Mouse (Mus musculus) erythroblast, adult 5-6 weeks (primary cell): ENCODE measurements around the gene Ndufc2. TPM values are rescaled to one million over a fixed set of nuclear protein-coding genes. Genes with fewer than 3 reads are reported as not detected.

ENCODE experiments used
- ATAC-seq: replicated peaks from 2 replicates; pipeline ENCODE4 v1.8.0; 2016; ENCODE audit warnings: moderate number of reproducible peaks, mild to moderate bottlenecking, moderate TSS enrichment, inconsistent platforms; ENCODE audit not compliant: poor library complexity, low FRiP score, severe bottlenecking
- total RNA-seq, 2 experiments: library from RNA; stranded (forward) in 1 of 2; stranded (reverse) in 1 of 2; fragments of 150-400 nt in 1 of 2; fragments of 200-764, 138-1000 nt in 1 of 2; gene quantifications; 2 replicates each; pipeline versions ENCODE4 v1.2.3 to v1.2.4; 2015 to 2017; ENCODE audit warnings: low replicate concordance in 2 of 2

Ndufc2 gene
- total RNA-seq, 2 experiments from 2014 or later = 57.6 to 80.0 TPM

DNA sequence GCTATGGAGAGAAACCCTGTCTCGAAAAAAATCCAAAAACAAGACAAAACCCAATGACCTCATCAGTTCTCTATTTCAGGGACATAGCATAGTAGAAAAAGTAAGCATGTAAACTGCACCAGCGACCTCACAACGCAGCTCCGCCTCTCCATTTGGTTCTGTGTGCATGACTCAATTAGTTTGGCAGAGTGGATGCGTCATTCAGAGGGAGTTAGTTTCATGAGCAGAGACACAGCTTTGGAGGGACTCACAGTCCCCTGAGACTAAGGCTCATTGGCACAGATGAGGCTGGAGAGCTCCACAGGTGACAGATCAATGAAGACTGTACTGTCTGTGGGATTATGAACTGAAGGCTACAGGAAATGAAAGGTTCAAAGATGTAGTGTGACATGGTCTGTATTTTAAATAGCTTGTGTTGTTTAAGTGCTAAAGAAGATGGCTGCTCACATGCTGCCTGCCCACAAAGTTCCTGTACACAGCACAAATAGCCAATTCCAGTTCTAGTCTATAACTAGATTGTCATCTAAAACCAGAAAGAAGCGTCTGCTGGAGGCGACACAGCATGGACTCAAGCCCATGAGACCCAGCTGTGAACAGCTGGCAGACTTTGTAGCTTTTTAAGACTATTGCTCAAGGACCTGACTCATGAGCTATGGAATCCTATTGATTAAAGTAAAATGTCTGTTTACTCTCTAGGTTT, 13.5 kb upstream of the Ndufc2 start:
- ATAC-seq = no peak

DNA sequence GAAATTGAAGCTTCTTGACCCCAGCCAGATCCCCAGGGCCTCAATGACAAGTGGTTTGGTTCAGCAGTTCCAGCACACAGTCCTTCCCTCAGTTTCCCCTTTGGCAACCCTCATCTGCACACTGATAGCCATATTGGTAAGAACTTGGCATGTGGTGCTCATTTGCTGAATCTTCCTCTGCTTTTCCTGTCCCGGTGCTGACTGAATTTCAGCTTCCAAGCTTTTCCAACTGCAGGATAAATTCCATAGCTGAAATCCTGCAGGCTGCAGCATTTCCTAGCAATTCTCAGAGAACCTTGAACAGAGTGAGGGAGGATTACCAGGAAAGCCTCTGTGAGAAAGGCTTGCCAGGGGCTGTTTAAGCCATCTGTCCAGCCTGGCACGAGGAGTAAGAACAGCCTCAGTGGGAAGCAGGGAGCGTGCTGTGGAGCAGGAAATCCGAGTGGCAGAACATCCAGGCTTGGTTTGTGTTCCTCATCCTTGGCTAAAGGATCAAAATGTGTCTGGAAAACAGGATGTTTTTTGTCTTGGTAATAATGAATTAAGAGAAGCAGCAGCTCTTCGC, 12.9 kb upstream of the Ndufc2 start:
- no peak for ATAC-seq

DNA sequence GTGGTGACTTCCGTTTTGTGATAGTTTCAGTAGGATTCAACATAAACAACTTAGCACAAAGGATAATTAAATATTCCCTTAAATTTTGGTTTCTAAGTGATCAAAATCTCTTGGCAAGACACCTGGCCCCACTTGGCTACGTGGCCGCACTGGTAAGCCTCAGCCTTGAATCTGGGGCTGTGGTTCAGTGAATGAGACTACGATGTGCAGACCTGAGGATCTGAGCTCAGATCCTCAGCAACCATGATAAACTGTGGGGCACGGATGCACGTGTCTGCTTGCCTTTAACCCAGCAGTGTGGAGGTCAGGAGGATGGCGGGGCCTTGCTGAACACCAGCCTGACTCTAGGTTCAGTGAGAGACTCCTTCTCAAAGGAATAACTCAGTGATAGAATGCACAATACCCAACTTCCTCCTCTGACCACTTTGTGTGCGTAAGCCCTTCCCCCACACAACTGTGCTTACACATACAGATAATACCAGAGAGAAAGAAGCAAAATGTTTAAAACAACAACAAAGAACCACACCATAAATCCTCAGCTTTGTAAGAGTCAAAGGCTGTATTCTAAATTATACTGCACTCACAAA, 12.1 kb upstream of the Ndufc2 start:
- no peak for ATAC-seq

DNA sequence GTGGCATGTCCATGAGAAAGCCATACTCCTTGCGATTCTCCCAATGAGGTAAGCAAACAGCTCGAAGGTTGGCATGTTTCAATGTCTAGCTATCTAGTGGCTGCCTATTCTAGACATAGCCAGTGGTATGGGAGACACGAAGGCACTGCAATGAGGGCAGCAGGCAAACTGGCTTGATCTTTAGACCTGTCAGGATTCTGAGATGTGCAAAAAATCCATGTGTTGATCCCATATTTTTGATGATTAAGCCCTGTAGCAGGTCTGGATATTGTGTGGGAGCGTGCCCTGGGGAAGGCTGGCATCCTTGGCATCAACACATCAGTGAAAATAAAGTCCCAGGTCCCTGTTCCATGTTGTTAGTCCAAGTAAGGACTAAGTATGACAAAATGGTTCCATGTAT, 11.3 kb upstream of the Ndufc2 start:
- no peak for ATAC-seq

DNA sequence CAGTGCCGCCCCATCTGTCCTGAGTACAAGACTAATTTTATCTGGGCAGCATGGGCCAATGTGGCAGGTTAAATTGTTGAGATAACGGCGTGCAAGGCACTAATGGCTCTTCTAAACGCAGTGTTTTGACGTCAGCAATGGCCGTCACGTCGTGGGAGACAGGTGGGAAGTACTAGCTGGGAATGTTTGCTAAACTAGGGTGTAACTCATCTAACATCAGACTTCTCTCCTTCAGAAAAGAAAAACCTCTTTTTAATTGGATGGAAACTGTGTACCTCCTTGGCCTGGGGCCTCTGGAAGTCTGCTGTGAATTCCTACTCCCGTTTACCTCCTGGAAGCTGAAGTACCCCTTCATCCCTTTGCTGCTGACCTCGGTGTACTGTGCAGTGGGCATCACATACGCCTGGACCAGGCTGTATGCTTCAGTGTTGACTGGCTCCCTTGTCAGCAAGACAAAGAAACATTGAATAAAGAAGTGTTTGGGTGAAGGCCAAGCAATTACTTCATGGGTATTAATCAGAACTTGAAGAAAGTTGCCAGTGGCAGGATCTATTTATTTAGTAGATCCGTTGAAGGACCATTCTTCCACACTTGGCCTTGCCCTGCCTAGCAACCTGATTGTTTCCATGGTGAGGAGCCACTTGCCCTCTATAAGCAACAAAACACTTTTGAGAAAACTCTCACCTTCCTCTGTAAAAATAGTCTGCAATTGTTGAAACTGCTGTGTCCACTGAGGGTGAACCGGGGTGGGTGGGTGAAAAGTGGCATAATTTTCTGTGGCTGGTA, 8.3 kb upstream of the Ndufc2 start:
- no peak for ATAC-seq

DNA sequence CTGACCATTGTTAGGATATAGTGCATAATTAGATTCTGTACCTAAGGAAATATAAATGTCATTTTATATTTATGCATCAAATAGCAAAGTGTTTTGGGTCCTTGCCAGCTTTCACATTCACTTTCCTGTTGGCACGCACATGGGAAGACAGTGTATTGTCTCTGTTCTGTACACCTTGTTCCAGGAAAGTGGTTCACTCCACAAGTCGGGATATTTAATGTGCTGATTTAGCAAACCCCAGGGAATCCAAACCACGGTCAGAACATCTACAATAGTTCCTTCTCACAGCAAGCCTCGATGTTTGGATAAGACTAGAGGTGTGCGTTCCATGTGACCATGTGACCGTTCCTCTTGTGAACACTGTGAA, 7.7 kb upstream of the Ndufc2 start:
- no peak for ATAC-seq

DNA sequence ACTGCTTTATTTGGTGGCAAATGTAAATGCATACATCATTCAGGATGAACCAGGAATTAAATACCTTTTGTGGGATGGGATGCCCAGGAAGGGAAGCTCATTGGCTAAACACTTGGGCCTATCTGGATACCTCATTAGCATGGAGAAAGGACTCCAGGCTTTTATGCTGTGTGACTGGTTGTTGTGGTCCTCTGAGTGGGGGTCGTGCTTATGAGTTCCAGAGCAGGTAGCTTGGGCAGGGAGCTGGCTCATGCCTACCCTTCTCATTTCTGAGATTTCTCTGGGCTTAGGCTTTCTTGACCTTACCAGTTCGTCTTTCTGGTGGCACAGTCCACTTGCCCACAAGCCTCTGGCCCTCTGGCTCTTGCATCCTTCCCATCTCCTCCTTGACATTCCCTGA, 5.4 kb upstream of the Ndufc2 start:
- ATAC-seq = no peak

DNA sequence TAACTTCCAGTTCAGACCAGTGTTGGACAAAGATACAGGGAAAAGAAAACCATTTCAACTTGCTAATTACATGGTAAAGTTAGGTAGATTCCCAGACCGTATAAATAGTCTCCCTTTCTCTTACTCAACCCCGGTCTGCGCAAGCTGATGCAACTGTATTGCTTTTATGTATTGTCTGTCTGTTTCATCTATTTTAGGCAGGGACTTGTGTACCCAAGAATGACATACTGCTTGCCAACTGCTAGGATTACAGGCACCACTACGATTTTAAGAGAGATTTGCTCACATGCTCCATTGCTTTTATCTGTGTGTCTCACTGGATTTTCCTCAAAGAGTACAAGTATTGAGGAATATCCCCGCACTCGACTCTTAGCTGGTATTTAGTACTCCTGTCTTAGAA, 860 bp upstream of the Ndufc2 start:
- ATAC-seq = no peak

DNA sequence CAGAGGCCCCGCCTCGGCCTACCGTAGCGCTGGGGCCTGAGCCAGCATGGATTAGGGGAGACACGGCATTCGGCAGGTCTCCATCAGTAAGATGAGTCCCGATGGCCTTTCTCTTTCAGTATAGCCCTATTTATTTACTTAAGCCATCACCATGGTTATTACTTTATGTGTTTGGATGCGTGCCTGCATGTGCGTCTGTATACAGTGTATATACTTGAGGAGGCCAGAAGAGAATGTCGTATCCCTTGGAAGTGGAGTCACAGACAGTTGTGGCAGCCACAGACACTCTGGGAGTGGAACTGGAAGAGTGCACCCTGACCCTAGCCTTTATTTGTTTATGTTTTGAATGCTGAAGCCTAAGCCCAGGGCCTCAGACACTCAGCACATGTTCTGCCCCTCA, 7.3 kb downstream of the Ndufc2 start:
- ATAC-seq = no peak

DNA sequence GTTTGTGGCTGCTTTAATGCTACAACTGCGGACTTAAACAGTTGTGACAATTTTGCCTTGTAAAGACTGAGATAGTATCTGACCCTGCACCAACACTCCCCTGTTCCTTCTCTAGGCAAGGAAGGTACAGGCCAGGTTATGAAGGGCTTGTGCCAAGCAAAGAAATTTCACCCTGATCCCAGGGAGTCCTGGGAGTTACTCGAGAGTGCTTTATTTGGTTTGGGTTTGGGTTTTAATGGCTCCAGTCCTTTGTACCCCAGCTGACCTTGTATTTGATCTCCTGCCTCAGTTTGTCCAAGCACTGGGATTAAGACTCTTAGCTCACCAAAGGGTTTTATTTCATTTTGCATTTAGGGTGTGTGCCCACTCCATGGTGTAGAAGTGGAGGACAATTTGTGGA, 11.3 kb downstream of the Ndufc2 start:
- no peak for ATAC-seq

DNA sequence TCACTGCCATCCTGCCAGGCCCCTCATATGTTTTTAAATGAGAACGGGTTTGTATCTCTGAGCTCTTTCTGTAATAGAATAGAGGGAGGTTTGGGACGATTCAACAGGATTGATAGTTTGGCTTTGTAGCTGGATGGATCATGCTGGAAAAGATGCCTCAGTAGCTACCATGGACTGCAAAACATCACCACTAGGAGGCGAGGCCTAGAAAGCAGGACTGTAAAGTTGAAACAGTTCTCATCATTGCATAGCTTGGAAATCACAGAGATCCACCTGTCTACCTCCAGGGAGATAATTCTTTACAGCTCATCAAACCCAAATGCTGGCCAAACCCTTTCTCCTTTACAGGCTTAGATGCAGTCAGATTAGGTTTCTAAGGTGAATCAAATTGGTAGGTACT, 11.8 kb downstream of the Ndufc2 start:
- no peak for ATAC-seq

DNA sequence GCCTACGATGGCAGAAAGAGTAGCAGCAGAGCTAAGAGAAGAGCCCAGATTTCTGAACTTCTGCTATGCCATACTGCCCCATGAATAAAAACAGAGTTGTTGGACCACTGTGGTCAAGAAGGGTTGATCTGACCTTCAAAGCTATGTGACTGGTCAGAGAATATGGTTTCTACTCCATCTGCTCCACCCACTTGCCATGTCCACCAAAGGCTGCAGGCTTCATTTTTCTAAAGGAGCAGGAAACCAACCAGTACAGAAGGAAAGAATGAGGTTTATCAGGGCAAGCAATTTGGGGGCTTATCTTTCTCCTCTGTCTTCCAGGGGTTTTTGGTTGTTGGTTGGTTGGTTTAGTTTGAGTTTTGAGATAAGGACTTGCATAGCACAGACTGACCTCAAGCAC, 14.2 kb downstream of the Ndufc2 start:
- ATAC-seq = no peak

DNA sequence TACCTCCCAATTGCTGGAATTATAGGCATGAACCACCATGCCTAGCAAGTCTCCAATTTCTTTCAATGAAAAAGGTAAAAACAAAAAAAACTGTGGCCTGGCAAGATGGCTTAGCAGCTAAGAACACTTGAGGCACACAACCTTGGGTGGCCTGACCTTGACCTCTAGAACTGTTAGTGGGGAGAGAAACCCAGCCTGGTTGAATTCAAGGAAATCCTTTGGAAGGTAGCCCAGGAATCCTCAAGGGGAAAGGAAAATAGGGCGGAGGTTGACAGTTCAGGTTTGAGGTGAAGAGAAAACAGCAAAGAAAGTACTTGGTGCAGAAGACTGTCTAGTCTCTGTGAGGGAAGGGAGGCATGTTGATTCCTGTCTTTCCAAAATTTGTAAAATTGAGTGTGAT, 14.6 kb downstream of the Ndufc2 start:
- ATAC-seq = no peak

DNA sequence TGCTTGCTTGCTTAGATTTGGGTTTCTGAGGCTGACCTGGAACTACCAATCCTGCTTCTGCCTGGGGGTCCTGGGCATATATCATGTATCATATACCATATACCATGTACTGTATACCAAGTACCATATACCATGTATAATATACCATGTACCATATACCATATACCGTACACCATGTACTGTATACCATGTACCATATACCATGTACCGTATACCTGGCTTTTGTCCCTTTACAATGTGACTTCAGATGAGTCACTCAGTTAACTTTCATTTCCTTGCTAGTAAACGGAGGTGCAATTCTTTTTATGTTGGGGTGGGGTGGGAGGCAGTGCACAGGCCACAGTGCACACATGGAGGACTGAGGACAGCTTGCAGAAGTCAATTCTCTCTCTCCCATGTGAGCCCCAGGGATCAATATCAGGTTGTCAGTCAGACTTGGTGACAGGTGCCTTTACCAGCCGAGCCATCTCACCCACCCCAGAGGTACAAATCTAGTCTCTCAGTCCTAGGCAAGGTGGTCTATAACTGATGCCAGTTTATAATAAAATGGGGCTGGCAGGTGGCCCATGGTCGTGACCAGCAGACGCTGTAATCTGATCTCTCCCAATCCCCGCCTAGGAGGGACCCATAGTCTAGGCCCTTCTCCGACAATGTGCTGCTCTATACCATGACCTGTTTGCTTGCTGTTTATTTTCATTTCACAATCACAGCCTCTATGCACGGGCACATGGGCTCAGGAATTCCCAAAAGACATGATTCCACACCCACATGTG, 15.3 kb downstream of the Ndufc2 start:
- no peak for ATAC-seq

DNA sequence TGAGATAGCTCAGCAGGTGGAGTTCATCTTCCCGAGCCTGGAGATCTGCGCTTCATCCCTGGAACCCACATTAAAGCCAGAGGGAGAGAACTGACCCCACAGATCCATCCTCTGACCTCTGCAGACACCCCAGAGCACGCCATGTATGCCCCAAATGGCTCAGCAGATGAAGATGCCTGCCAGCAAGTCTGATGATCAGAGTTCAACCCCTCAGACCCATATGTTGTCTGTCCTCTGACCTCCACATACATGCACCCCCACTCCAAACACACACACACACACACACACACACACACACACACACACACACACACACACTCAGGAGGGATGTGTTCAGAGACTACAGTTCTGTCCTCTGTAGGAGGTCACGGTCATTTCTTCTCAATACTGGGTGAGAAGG, 16.7 kb downstream of the Ndufc2 start:
- no peak for ATAC-seq

DNA sequence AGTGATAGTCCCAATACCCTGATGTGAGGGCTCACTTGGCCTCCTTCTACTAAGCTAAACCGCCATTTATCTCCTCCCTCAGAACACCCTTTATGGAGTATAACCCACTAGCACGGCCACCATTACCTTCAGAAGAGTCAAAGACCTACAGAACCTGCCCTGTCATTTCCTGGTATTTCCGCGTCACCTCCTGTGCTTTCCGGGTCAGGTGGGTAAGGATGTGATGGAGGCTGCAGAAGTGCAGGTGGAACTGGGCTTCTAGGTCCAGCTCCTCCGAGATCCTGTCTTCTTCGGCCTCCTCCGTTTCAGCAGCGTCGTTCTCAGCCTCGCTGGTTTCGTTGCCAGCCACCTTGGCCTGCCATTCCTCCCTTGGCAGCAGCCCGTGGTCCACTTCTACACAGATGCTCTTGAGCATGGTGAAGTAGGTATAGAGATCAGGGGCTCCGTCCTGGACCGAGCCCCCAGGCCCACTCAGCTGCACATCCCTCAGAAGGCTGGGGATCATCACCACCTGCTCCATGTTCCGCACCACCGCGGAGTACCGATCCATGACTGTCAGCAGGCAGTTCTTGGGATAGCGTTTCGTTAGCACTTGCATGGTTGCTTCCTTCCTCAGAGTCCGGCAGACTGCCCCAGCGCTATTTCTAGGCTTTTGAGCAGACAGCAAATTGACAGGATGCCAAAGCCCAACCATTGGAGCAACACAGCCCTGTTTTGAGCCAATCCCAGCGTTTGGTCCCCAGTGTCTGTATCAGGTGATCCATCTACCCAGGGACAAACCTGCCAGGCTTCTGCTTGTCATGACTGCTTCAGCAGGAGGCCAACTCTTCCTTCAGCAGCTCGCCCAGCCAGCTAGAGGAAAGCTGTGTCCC, 17.3 kb downstream of the Ndufc2 start, which contains the start of gene Thrsp:
Gene Thrsp (minus strand): TSS at position 825 of the 872 bp plus-strand sequence.
- ATAC-seq = no peak

DNA sequence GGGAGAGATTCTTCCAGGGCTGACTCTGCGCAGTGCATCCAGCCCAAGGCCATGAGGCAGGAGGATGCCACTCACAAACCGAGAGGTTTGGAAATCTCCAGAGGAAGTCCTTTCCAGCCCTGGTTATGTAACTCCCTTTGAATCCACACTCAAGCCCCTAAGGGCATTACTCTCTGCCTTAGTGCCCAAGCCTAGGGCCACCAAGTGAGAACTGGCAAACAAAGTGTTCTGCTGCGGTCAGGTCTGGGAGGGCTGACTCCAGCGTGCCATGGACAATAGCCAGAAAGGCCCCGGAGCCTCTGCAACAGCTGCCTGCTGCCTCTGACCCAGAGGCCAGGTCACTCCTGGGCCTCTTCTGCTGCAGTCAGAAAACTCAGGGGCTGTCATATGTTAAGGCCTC, 18.9 kb downstream of the Ndufc2 start:
- ATAC-seq = no peak

DNA sequence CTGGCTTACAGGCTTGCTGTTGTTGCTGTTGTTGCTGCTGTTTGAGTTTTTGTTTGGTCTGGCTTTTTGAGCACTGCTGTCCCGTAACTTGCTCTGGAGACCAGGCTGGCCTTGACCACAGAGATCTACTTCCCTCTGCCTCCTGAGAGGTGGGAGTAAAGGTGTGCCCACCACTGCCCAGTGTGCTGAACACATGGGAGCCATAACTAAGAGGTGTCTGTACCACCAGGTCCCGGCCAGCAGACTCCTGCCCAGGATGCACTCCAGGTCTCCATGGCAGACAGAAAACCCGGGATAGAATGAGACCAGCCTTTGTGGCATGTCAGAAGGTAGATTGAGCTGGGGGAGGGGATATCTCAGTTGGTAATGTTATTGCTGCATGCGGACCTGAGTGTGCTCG, 19.4 kb downstream of the Ndufc2 start:
- no peak for ATAC-seq

DNA sequence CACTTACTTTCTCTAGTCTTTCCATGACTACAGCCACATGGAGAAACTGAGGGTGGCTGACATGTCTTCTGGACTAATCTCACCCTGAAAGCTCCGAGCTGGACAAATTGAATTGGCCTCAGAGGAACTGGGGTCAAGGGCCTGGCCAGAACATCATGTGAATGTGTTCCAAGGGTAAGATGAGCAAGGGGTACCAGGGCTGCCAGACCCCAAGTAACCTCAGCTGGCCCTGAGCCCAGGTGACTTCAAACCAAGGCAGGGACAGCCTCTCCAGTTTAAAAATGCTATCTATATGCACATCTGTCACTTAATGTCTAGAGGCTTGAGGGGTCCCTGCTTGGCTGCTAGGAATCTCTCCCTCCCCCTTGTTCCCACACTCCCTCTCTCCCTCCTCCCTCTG, 20.6 kb downstream of the Ndufc2 start:
- no peak for ATAC-seq
